Mouse (Mus musculus) ES-CJ7 (cell line): ENCODE data around the gene Rexo2.
"Not testable (repeated sequence)": the region's sequence is repeated elsewhere in the genome, so short reads cannot be mapped to it uniquely, and the experiment has no call there.

Experiments used
- DNase-seq: peaks from one replicate; pipeline ENCODE4 v3.0.0; 2011; ENCODE audit warnings: low read depth, low spot score

Rexo2 gene

GRCm38 (mm10) chr9:48473131-48473530 lies 7.3 kb downstream of the Rexo2 start:
- no peak for DNase-seq

- DNase-seq = no peak
These were observed 7.9 kb downstream of the Rexo2 start for GRCm38 (mm10) chr9:48472441-48473025.

- not testable (repeated sequence) for DNase-seq
These were observed 13.0 kb downstream of the Rexo2 start for GRCm38 (mm10) chr9:48467471-48467870.

GRCm38 (mm10) chr9:48466804-48467203 lies 13.6 kb downstream of the Rexo2 start:
- DNase-seq = peak; percentile 73

- peak; percentile 62 for DNase-seq
These were observed 14.8 kb downstream of the Rexo2 start for GRCm38 (mm10) chr9:48465671-48466070.

GRCm38 (mm10) chr9:48461545-48461944 lies 18.9 kb downstream of the Rexo2 start:
- no peak for DNase-seq

GRCm38 (mm10) chr9:48460720-48461119 lies 19.7 kb downstream of the Rexo2 start:
- DNase-seq = no peak

- no peak for DNase-seq
These were observed 21.0 kb downstream of the Rexo2 start for GRCm38 (mm10) chr9:48459391-48459790.

- peak; percentile 44 for DNase-seq
These were observed 21.5 kb downstream of the Rexo2 start for GRCm38 (mm10) chr9:48458879-48459278.

- DNase-seq = no peak
These were observed 24.5 kb downstream of the Rexo2 start for GRCm38 (mm10) chr9:48455961-48456360.

- no peak for DNase-seq
These were observed 30.4 kb downstream of the Rexo2 start for GRCm38 (mm10) chr9:48450066-48450465.

GRCm38 (mm10) chr9:48447783-48448209 lies 32.6 kb downstream of the Rexo2 start:
- peak; percentile 41 for DNase-seq

- DNase-seq = no peak
These were observed 35.6 kb downstream of the Rexo2 start for GRCm38 (mm10) chr9:48444821-48445220.

GRCm38 (mm10) chr9:48443873-48444272 lies 36.5 kb downstream of the Rexo2 start:
- no peak for DNase-seq

- DNase-seq = no peak
These were observed 48.0 kb downstream of the Rexo2 start for GRCm38 (mm10) chr9:48432449-48432848.

GRCm38 (mm10) chr9:48427176-48427575 lies 53.2 kb downstream of the Rexo2 start:
- no peak for DNase-seq

- no peak for DNase-seq
These were observed 57.2 kb downstream of the Rexo2 start for GRCm38 (mm10) chr9:48423256-48423655.

- DNase-seq = no peak
These were observed 58.0 kb downstream of the Rexo2 start for GRCm38 (mm10) chr9:48422382-48422781.

- no peak for DNase-seq
These were observed 58.9 kb downstream of the Rexo2 start for GRCm38 (mm10) chr9:48421561-48421960.

- no peak for DNase-seq
These were observed 59.4 kb downstream of the Rexo2 start for GRCm38 (mm10) chr9:48421029-48421428.

GRCm38 (mm10) chr9:48420437-48420836 lies 60.0 kb downstream of the Rexo2 start:
- DNase-seq = no peak

GRCm38 (mm10) chr9:48418829-48419228 lies 61.6 kb downstream of the Rexo2 start:
- no peak for DNase-seq
